Mouse (Mus musculus): ENCODE results near the gene Dyrk1b.

DNA sequence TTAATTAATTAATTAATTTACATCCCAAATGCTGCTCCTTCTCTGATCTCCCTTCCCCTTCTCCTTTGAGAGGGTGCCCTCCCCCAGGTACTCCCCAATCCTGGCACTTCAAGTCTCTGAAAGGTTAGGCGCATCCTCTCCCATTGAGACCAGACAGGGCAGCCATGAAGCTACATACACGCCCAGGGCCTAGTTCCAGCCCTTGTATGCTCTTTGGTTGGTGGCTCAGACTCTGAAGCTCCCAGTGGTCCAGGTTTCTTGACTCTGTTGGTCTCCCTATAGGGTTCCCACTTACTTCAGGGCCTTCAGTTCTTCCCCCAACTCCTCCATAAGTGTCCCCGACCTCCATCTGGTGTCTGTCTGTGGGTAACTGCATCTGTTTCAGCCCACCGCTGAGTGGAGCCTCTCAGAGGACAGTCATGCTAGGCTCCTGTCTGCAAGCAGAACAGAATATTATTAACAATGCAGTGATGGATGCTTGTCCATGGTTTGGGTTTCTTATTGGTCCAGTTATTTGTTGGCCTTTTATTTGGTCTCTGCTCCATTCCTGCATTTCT lies 26.9 kb downstream of the Dyrk1b start:
- TF ChIP-seq POLR2A (IDR thresholded peaks at IDR 0.05; ENCODE audit: borderline replicate concordance, control insufficient read depth, low read depth, low read length) (no peak), CTCF (IDR thresholded peaks at IDR 0.05; ENCODE audit: control insufficient read depth, insufficient read depth, low read length) (no peak)
